Mouse (Mus musculus) thymus, adult 2 months (tissue): ENCODE data around the gene Nfkbie.

Experiments
- CTCF ChIP-seq: fragments of 200-500 bp; IDR thresholded peaks from 2 replicates; pipeline ENCODE4 v1.5.1; 2012; ENCODE audit warnings: mild to moderate bottlenecking, control low read depth, low read length, moderate library complexity, borderline replicate concordance; ENCODE audit not compliant: control insufficient read depth, poor library complexity, insufficient read depth; ENCODE audit errors: extremely low read depth
- POLR2A ChIP-seq: fragments of 200-500 bp; IDR thresholded peaks from 2 replicates; pipeline ENCODE4 v1.6.1; 2012; ENCODE audit warnings: mild to moderate bottlenecking, low read length, control low read depth, moderate library complexity; ENCODE audit not compliant: control insufficient read depth, poor library complexity, insufficient read depth; ENCODE audit errors: extremely low read depth

DNA sequence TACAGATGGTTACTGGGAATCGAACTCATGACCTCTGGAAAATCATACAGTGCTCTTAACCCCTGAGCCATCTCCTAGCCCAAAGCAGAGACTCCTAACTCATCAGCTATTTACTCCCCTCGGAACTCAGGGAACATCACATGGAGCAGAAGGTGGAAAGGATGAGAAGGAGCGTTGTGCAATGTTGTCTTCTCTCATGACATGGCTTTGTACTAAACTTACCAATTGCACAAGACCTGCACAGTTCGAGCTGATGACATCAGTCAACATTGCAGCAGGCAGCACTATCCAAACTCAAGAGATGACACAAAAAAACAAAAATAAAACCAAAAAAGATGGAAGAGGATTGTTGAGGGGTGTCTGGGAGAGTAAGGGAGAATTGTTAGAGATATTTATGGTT, 52.9 kb downstream of the Nfkbie start:
- no peak for TF ChIP-seq POLR2A
- no peak for TF ChIP-seq CTCF
